Comparison of ENCODE assay signal across 13 mouse cellular contexts in genomic region chr3:38937159-38937558, GRCm38 (mm10). TPM values are rescaled to one million over a fixed set of nuclear protein-coding genes. Genes with fewer than 3 reads are reported as not detected.
A peak's percentile ranks its signal among the peaks of the same experiment; 100 is the strongest.
DNase-seq lines count a peak whose midpoint lies in the region; ATAC-seq and TF ChIP-seq lines count a peak whose summit lies in the region.
"Had no signal": no experiment of that assay in that cellular context is flagged by ENCODE, and none has a peak within 500 bp of the region (broad histone marks: within the 10 kb centered on the region; RNA-seq: fewer than 3 reads in every experiment).

No protein-coding gene starts in this region.

- no peaks in the 10 kb centered on the region for H3K9me3 ChIP-seq in lung, embryonic 16.5 days (ENCODE audit: control insufficient read depth, low read length)
- H3K9me3 ChIP-seq: hindbrain, embryonic 15.5 days; limb, embryonic 12.5 days had no signal

- H3K4me1 ChIP-seq in lung, embryonic 16.5 days (replicated peaks; ENCODE audit: control insufficient read depth, insufficient read depth, low read length) = peaks cover 8% of the 10 kb centered on the region; the same call in 1 of the 2 replicates
- H3K4me1 ChIP-seq: megakaryocyte, embryonic 14.5 days had no signal

- 56% methylated on average over 8 of the region's 8 CpGs for WGBS in lung, embryonic 16.5 days

- DNase-seq in heart, adult 11 months = peak; percentile 97
- DNase-seq in heart, postnatal 14 days = no peak
- DNase-seq in lung, postnatal 14 days = no peak
- DNase-seq in heart, postnatal 36 days = peak; percentile 11 to 18
- no peak for DNase-seq in thymus, postnatal 36 days
- DNase-seq: spleen, adult 18-20 months; thymus, postnatal 14 days had no signal

- peak overlapping the region; percentile 52; the same call in 1 of the 2 replicates for H3K27ac ChIP-seq in lung, embryonic 16.5 days (ENCODE audit: low read length)
- H3K27ac ChIP-seq: hindbrain, embryonic 15.5 days; limb, embryonic 12.5 days had no signal

- no peak for TF ChIP-seq POLR2A in myocyte (IDR thresholded peaks at IDR 0.05; ENCODE audit: insufficient read length, low read depth)

- no peaks in the 10 kb centered on the region; the same call in 1 of the 2 replicates for H3K36me3 ChIP-seq in lung, embryonic 16.5 days (ENCODE audit: control insufficient read depth, insufficient read depth, low read length)
- H3K36me3 ChIP-seq in myocyte (ENCODE audit: control insufficient read depth, insufficient read depth) = no peaks in the 10 kb centered on the region
- H3K36me3 ChIP-seq: hindbrain, embryonic 15.5 days had no signal

- H3K4me3 ChIP-seq in lung, embryonic 16.5 days (ENCODE audit: low read length) = no peak overlapping the region
- peak overlapping the region; percentile 13 for H3K4me3 ChIP-seq in myocyte
- H3K4me3 ChIP-seq: hindbrain, embryonic 15.5 days; limb, embryonic 12.5 days; megakaryocyte, embryonic 14.5 days had no signal

- H3K79me2 ChIP-seq in myocyte (ENCODE audit: control insufficient read depth, insufficient read depth) = no peaks in the 10 kb centered on the region

- intact Hi-C loops in heart, postnatal 14 days (cut with DNase I) = loop anchor here (5.0 kb wide), 1 partner anchor 50 kb away; the partner anchor contains the start of gene Fat4
- intact Hi-C loops in heart, postnatal 36 days (cut with DNase I) = loop anchor here (2.0 to 5.0 kb wide), 2 partner anchors 50 to 285 kb away; partner anchors contain the start of gene Fat4

- no peak overlapping the region for H3K4me2 ChIP-seq in lung, embryonic 16.5 days (ENCODE audit: low read depth, low read length)
- H3K4me2 ChIP-seq in myocyte (ENCODE audit: low read depth) = peak overlapping the region; percentile 87
- H3K4me2 ChIP-seq: hindbrain, embryonic 15.5 days; limb, embryonic 12.5 days had no signal

- peak; percentile 59 for ATAC-seq in lung, embryonic 16.5 days (ENCODE audit: low read depth)
- ATAC-seq in cerebellum, adult (ENCODE audit: insufficient number of reproducible peaks, low FRiP score, low TSS enrichment) = no peak

- no peak overlapping the region for H3K9ac ChIP-seq in lung, embryonic 16.5 days (ENCODE audit: low read length)
- H3K9ac ChIP-seq: hindbrain, embryonic 15.5 days; limb, embryonic 12.5 days had no signal

- H3ac ChIP-seq in myocyte (ENCODE audit: control insufficient read depth, insufficient read length) = no peak overlapping the region

- no peaks in the 10 kb centered on the region for H3K27me3 ChIP-seq in lung, embryonic 16.5 days (ENCODE audit: control insufficient read depth, insufficient read depth, low read depth, low read length)
- H3K27me3 ChIP-seq in myocyte (ENCODE audit: control insufficient read depth, insufficient read depth, insufficient read length) = no peaks in the 10 kb centered on the region
- H3K27me3 ChIP-seq: hindbrain, embryonic 15.5 days; limb, embryonic 12.5 days; megakaryocyte, embryonic 14.5 days had no signal

TF ChIP-seq in myocyte, 11 proteins besides CTCF, POLR2A, EP300 and RAD21:
- TF ChIP-seq E2F4 (IDR thresholded peaks at IDR 0.05; ENCODE audit: insufficient read depth) = no peak

RNA-seq across cellular contexts. Expression of gene Fat4, which starts 50.4 kb away (rescaled TPM):
- total RNA-seq in heart, postnatal 14 days (2021) = 10 to 100 TPM; 12.4 to 14.2 TPM
- polyA plus RNA-seq in lung, embryonic 16.5 days (2015; fragmentation: Nextera tagmentation; extraction: Ambion mirVana) = 4.6 and 4.7 TPM in 2 replicates
- 1 to 10 TPM; 6.3 to 7.0 TPM for total RNA-seq in heart, postnatal 36 days (2021)
- 0.24 TPM for polyA plus RNA-seq in myocyte (2012; fragmentation: generic; extraction: Trizol)

Comparison
In these comparisons a context has a peak if more than half of its experiments do, and no peak if none do; other contexts are left out.
1. DNase-seq: peak in heart, adult 11 months (single experiment) and heart, postnatal 36 days (2 of 2); none in heart, postnatal 14 days (0 of 2), lung, postnatal 14 days (single experiment) and thymus, postnatal 36 days (0 of 2).